Mouse (Mus musculus) megakaryocyte, embryonic 14.5 days (primary cell): ENCODE results near the gene Asf1a.

Experiments used
- FLI1 ChIP-seq: IDR thresholded peaks from 2 replicates; pipeline ENCODE4 v1.6.1; 2012; ENCODE audit warnings: low read length, inconsistent platforms, mixed read lengths
- GATA1 ChIP-seq: IDR thresholded peaks from 3 replicates; pipeline ENCODE4 v1.6.1; 2012; ENCODE audit warnings: mixed read lengths, low read length, inconsistent platforms, borderline replicate concordance

GRCm38 (mm10) chr10:53580137-53580536 lies 16.4 kb upstream of the Asf1a start:
- TF ChIP-seq GATA1, result no peak
- no peak for TF ChIP-seq FLI1
